Mouse (Mus musculus): ENCODE results near the gene Rasgef1b. TPM values are rescaled to one million over a fixed set of nuclear protein-coding genes. Genes with fewer than 3 reads are reported as not detected.

Gene Rasgef1b
- polyA plus RNA-seq, 1 experiment from 2014 or later = 31.1 TPM

DNA sequence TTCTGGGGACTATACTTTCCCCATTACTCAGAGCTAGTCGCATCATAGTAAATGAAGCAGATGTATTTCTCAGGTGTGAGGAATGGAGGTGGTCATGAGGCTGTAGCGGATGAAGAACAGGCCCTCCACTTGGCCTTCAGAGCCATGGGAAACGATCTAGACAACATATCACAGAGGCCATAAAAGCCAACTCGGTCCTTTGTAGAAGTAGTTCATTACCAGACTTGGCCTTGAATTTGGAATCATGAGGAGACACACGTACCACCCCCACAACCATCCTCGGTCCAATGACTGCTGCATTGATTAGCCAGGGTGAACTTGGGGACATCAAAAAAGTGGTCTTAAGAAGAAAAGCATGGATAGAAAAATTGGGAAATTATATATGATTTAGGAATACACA is 442.8 kb downstream of the Rasgef1b start:
- ATAC-seq (replicated peaks; ENCODE audit: extremely low read depth, insufficient read depth, low FRiP score) = no peak
- H3K36me3 ChIP-seq (ENCODE audit: control insufficient read depth, insufficient read depth) = no peaks in the 10 kb centered on the region
- no peak overlapping the region for H3K4me2 ChIP-seq (ENCODE audit: low read depth, low read length)
- H3K9me3 ChIP-seq (replicated peaks; ENCODE audit: control insufficient read depth, low read length) = no peaks in the 10 kb centered on the region
- no peaks in the 10 kb centered on the region for H3K27me3 ChIP-seq (ENCODE audit: control insufficient read depth, insufficient read depth, low read length)
- 88% methylated on average over 6 of the region's 6 CpGs for WGBS
- no peak overlapping the region for H3K4me3 ChIP-seq (ENCODE audit: low read length)
- no peak overlapping the region for H3K9ac ChIP-seq (ENCODE audit: low read length)
- no peaks in the 10 kb centered on the region for H3K4me1 ChIP-seq (ENCODE audit: control insufficient read depth, insufficient read depth, low read length)
- no peak overlapping the region for H3K27ac ChIP-seq (ENCODE audit: low read length)

DNA sequence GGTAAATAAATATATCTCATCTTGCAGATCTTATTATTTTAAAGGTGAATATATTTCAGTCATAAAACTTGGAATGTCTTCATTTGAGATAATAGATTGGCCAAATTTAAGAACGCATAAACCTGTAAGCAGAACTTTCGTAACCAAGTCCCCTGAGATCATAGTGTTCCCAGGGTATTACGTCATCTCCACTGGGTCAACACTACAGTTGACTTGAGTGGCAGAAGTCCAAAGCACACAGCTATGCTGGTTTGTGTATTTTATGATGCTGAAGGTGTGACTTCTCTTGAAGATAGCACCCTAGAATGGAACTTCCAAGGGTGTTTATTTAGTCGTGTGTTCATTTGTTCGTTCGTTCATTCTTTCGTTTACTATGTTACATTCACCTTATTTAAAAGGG is 444.5 kb downstream of the Rasgef1b start:
- H3K27ac ChIP-seq (ENCODE audit: low read length) = no peak overlapping the region
- no peaks in the 10 kb centered on the region for H3K27me3 ChIP-seq (ENCODE audit: control insufficient read depth, insufficient read depth, low read length)
- H3K4me1 ChIP-seq (ENCODE audit: control insufficient read depth, insufficient read depth, low read length) = no peaks in the 10 kb centered on the region
- H3K4me3 ChIP-seq (ENCODE audit: low read length) = no peak overlapping the region
- no peak overlapping the region for H3K4me2 ChIP-seq (ENCODE audit: low read depth, low read length)
- ATAC-seq (replicated peaks; ENCODE audit: extremely low read depth, insufficient read depth, low FRiP score) = no peak
- H3K36me3 ChIP-seq (ENCODE audit: control insufficient read depth, insufficient read depth) = no peaks in the 10 kb centered on the region
- H3K9ac ChIP-seq (ENCODE audit: low read length) = no peak overlapping the region
- 80% methylated on average over 7 of the region's 7 CpGs for WGBS
- H3K9me3 ChIP-seq (replicated peaks; ENCODE audit: control insufficient read depth, low read length) = no peaks in the 10 kb centered on the region

DNA sequence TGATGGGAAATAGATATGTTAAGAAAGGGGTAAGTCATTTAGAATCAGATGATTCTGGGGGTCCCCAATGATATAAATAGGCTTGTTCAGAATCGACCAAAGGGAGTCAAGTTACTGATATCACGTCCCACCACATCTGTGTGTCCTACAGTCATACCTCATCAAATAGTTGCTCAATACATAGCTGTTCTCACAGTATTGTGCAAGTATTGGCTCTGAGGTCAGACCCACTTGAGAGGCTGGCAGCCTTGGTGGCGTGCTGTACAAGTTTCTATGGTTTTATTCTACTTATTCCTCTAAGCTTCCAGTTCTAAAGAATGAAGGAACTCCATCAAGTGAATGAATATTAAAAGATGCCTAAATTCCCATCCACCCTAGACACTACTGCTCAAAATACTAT is 445.2 kb downstream of the Rasgef1b start:
- no peak overlapping the region for H3K4me2 ChIP-seq (ENCODE audit: low read depth, low read length)
- no peaks in the 10 kb centered on the region for H3K9me3 ChIP-seq (replicated peaks; ENCODE audit: control insufficient read depth, low read length)
- no peaks in the 10 kb centered on the region for H3K36me3 ChIP-seq (ENCODE audit: control insufficient read depth, insufficient read depth)
- no peak overlapping the region for H3K4me3 ChIP-seq (ENCODE audit: low read length)
- H3K27me3 ChIP-seq (ENCODE audit: control insufficient read depth, insufficient read depth, low read length) = no peaks in the 10 kb centered on the region
- ATAC-seq (replicated peaks; ENCODE audit: extremely low read depth, insufficient read depth, low FRiP score) = no peak
- no peak overlapping the region for H3K9ac ChIP-seq (ENCODE audit: low read length)
- no peaks in the 10 kb centered on the region for H3K4me1 ChIP-seq (ENCODE audit: control insufficient read depth, insufficient read depth, low read length)
- WGBS = 67% methylated on average over 3 of the region's 3 CpGs
- H3K27ac ChIP-seq (ENCODE audit: low read length) = no peak overlapping the region

DNA sequence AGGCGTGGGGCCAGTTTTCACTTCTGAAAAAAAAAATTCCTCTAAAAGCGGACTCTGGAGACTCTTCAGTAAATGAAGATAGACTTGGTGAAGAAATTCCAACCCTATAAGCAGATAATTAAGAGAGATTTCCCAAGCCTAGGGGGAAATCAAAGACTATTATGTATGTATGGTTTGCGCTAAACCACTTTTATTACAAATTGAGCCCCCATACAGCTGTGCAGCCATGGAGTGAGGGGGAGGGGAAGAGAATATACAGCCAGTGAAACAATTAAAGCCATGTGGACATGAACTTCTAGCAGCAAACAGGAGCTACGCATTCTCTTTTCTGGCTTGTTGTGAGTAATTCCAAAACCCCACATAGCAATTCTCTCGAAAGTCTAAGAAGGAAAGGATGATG is 448.3 kb downstream of the Rasgef1b start:
- no peak overlapping the region for H3K4me3 ChIP-seq (ENCODE audit: low read length)

DNA sequence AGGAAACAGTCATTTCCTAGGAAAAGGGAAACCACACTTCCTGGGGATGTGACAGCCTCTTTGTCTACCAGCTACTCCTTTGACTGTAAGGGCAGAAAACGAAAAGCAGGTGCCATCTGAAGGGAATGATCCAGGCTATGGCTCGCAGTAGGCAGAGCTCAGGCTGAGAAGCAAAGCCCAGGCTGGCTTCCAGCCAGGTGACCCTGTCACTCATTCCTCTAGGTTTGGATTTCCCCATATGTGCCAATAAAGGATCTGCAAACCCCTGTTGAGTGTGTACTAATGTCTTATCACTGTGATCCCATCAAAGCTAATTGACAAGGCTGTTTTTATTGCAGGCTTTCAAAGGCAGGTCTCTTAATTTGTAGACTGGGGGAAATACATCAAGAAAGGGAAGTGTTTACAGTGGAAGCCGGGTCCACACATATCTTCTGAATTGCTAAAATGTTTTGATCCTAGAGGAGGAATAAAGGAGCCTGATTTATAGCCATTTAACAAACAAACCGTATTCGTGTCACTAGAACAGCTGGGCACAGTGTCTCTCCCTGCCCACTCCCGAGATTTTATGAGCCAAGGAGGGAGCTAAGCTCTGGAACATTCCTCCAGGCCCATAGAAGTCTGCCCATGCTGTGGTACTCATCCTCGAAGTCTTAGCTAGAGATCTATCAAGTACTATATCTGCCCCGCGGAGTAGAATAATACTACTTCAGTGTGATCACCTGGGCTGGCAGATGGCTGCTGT is 449.7 kb downstream of the Rasgef1b start:
- Histone ChIP-seq H3K4me2 (ENCODE audit: low read depth, low read length) (no peak overlapping the region), H3K9ac (ENCODE audit: low read length) (no peak overlapping the region), H3K27me3 (ENCODE audit: control insufficient read depth, insufficient read depth, low read length) (no peaks in the 10 kb centered on the region), H3K4me1 (ENCODE audit: control insufficient read depth, insufficient read depth, low read length) (no peaks in the 10 kb centered on the region), H3K36me3 (ENCODE audit: control insufficient read depth, insufficient read depth) (no peaks in the 10 kb centered on the region), H3K27ac (ENCODE audit: low read length) (no peak overlapping the region), H3K9me3 (replicated peaks; ENCODE audit: control insufficient read depth, low read length) (no peaks in the 10 kb centered on the region), H3K4me3 (ENCODE audit: low read length) (no peak overlapping the region)
- 68% methylated on average over 9 of the region's 9 CpGs for WGBS
- ATAC-seq (replicated peaks; ENCODE audit: extremely low read depth, insufficient read depth, low FRiP score) = no peak

More for the DNA sequence above, 448.3 kb downstream of the Rasgef1b start:
- Histone ChIP-seq H3K27me3 (ENCODE audit: control insufficient read depth, insufficient read depth, low read length) (no peaks in the 10 kb centered on the region), H3K9ac (ENCODE audit: low read length) (no peak overlapping the region), H3K36me3 (ENCODE audit: control insufficient read depth, insufficient read depth) (no peaks in the 10 kb centered on the region), H3K4me1 (ENCODE audit: control insufficient read depth, insufficient read depth, low read length) (no peaks in the 10 kb centered on the region), H3K27ac (ENCODE audit: low read length) (no peak overlapping the region), H3K9me3 (replicated peaks; ENCODE audit: control insufficient read depth, low read length) (no peaks in the 10 kb centered on the region), H3K4me2 (ENCODE audit: low read depth, low read length) (no peak overlapping the region)
- WGBS = 73% methylated on average over 5 of the region's 5 CpGs
- ATAC-seq (replicated peaks; ENCODE audit: extremely low read depth, insufficient read depth, low FRiP score) = no peak

DNA sequence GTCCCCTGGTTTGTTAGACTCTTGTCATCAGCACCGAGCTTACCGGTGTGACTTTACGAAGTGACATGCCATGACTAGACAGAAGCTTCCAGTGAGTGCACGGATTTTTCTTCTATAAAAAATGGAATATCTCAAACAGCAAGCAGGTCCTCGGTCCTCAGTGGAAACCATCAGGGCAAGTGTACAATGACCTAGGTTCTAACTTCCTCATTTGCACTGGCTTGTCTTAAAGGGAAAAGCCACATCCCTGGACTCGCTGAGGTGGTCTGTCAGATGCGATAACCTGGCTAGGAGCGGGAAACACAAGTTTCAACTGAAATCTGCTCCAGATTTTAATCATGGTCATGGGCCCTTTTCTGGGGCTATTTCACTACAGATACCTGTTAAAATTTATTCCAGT is 450.5 kb downstream of the Rasgef1b start:
- ATAC-seq (replicated peaks; ENCODE audit: extremely low read depth, insufficient read depth, low FRiP score) = no peak
- H3K27me3 ChIP-seq (ENCODE audit: control insufficient read depth, insufficient read depth, low read length) = no peaks in the 10 kb centered on the region
- no peak overlapping the region for H3K4me2 ChIP-seq (ENCODE audit: low read depth, low read length)
- WGBS = 74% methylated on average over 8 of the region's 8 CpGs
- no peak overlapping the region for H3K4me3 ChIP-seq (ENCODE audit: low read length)
- 0 out of 2 replicates have a peak, but pooled peaks cover 2% of the 10 kb centered on the region for H3K4me1 ChIP-seq (ENCODE audit: control insufficient read depth, insufficient read depth, low read length)
- H3K36me3 ChIP-seq (ENCODE audit: control insufficient read depth, insufficient read depth) = no peaks in the 10 kb centered on the region
- no peak overlapping the region for H3K9ac ChIP-seq (ENCODE audit: low read length)
- no peak overlapping the region for H3K27ac ChIP-seq (ENCODE audit: low read length)
- H3K9me3 ChIP-seq (replicated peaks; ENCODE audit: control insufficient read depth, low read length) = no peaks in the 10 kb centered on the region

DNA sequence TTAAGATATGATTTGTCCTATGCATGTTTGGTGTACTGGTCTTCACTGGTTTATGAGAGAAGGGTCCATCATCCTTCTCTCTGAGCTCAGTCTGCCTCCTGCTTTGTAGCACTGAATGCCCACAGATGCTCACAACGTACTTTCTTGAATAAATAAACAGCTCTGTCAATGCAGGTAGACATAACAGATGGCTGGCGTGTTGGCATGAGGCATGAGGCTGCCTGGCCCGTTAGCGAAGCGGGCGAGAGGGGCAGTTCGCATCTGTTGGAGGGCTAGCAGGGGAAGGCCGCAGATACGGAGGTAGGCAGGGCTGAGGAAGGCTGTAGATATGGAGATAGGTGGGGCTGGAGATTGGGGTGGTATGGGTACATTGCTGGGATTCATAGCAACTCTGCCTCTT is 451.3 kb downstream of the Rasgef1b start:
- Histone ChIP-seq H3K27ac (ENCODE audit: low read length) (no peak overlapping the region), H3K9me3 (replicated peaks; ENCODE audit: control insufficient read depth, low read length) (no peaks in the 10 kb centered on the region), H3K36me3 (ENCODE audit: control insufficient read depth, insufficient read depth) (no peaks in the 10 kb centered on the region), H3K9ac (ENCODE audit: low read length) (no peak overlapping the region), H3K27me3 (ENCODE audit: control insufficient read depth, insufficient read depth, low read length) (no peaks in the 10 kb centered on the region), H3K4me3 (ENCODE audit: low read length) (no peak overlapping the region), H3K4me1 (ENCODE audit: control insufficient read depth, insufficient read depth, low read length) (0 out of 2 replicates have a peak, but pooled peaks cover 2% of the 10 kb centered on the region), H3K4me2 (ENCODE audit: low read depth, low read length) (no peak overlapping the region)
- WGBS = 87% methylated on average over 9 of the region's 9 CpGs
- no peak for ATAC-seq (replicated peaks; ENCODE audit: extremely low read depth, insufficient read depth, low FRiP score)

DNA sequence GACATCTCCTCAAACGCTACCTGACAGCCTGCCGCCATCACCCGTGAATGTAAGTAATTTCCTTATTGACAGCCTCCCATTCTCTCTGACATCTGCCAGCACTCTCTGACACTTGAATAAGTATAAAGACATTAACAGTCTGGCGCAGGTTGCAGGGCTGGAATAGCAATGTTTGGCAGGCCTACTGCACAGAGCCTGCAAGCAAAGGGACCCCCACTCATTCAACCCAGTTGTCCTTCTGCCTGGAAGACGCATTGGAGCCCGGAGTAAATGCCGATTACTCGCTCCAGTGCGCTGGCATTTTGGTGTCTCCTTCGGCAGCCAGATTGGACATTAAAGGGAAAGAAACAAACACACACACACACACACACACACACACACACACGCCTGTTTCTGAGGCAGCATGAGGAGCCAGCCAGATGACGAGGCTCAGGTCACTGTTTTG is 454.7 kb downstream of the Rasgef1b start:
- no peak overlapping the region for H3K4me3 ChIP-seq (ENCODE audit: low read length)
- H3K9ac ChIP-seq (ENCODE audit: low read length) = no peak overlapping the region
- H3K27ac ChIP-seq (ENCODE audit: low read length) = no peak overlapping the region
- 47% methylated on average over 12 of the region's 12 CpGs for WGBS
- no peak for ATAC-seq (replicated peaks; ENCODE audit: extremely low read depth, insufficient read depth, low FRiP score)
- no peak overlapping the region for H3K4me2 ChIP-seq (ENCODE audit: low read depth, low read length)
- no peaks in the 10 kb centered on the region for H3K27me3 ChIP-seq (ENCODE audit: control insufficient read depth, insufficient read depth, low read length)
- H3K36me3 ChIP-seq (ENCODE audit: control insufficient read depth, insufficient read depth) = no peaks in the 10 kb centered on the region
- 0 out of 2 replicates have a peak, but pooled peaks cover 4% of the 10 kb centered on the region for H3K4me1 ChIP-seq (ENCODE audit: control insufficient read depth, insufficient read depth, low read length)
- no peaks in the 10 kb centered on the region for H3K9me3 ChIP-seq (replicated peaks; ENCODE audit: control insufficient read depth, low read length)

DNA sequence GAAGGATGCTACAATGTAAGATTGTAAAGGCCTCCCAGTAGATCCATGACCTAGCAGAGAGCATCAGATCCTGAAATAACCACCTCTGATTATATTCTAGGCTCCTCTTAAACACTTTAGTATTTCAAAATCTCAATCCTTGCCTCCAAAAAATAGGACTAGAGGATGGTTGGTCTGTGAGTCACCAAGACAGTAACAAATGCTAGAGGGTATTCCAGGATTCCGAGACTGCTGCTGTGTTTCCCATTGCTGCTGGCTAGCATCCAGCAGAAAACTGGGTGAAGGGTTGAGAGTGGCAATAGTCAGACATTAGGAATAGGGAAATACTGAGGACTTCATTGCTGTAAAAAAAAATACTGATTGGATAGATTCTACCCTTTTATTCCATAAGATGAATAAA is 457.3 kb downstream of the Rasgef1b start:
- ATAC-seq (replicated peaks; ENCODE audit: extremely low read depth, insufficient read depth, low FRiP score) = no peak
- 40% methylated on average over 1 of the region's 1 CpGs for WGBS
- no peak overlapping the region for H3K9ac ChIP-seq (ENCODE audit: low read length)

More for the DNA sequence above, 457.3 kb downstream of the Rasgef1b start:
- Histone ChIP-seq H3K4me1 (ENCODE audit: control insufficient read depth, insufficient read depth, low read length) (0 out of 2 replicates have a peak, but pooled peaks cover 4% of the 10 kb centered on the region), H3K27ac (ENCODE audit: low read length) (no peak overlapping the region), H3K36me3 (ENCODE audit: control insufficient read depth, insufficient read depth) (no peaks in the 10 kb centered on the region), H3K9me3 (replicated peaks; ENCODE audit: control insufficient read depth, low read length) (no peaks in the 10 kb centered on the region), H3K4me3 (ENCODE audit: low read length) (no peak overlapping the region), H3K4me2 (ENCODE audit: low read depth, low read length) (no peak overlapping the region), H3K27me3 (ENCODE audit: control insufficient read depth, insufficient read depth, low read length) (no peaks in the 10 kb centered on the region)

All from heart, embryonic 16.5 days (tissue).